Mouse (Mus musculus): ENCODE data around the gene Trip6. TPM values are rescaled to one million over a fixed set of nuclear protein-coding genes. Genes with fewer than 3 reads are reported as not detected.

Trip6 gene
- polyA plus RNA-seq, 1 experiment from 2014 or later = 14.7 TPM

GRCm38 (mm10) chr5:137335066-137335465, 20.9 kb upstream of the Trip6 start:
- H3K27me3 ChIP-seq (replicated peaks) = no peaks in the 10 kb centered on the region
- WGBS = 62% methylated on average over 6 of the region's 6 CpGs
- no peak overlapping the region for H3K9ac ChIP-seq
- no peak overlapping the region for H3K4me2 ChIP-seq
- H3K4me3 ChIP-seq = no peak overlapping the region
- H3K9me3 ChIP-seq = no peaks in the 10 kb centered on the region
- no peak for ATAC-seq (replicated peaks)
- H3K36me3 ChIP-seq (replicated peaks) = 0 out of 2 replicates have a peak, but pooled peaks cover under 1% of the 10 kb centered on the region
- H3K27ac ChIP-seq = no peak overlapping the region
- peaks cover 34% of the 10 kb centered on the region for H3K4me1 ChIP-seq

GRCm38 (mm10) chr5:137334317-137334716, 20.1 kb upstream of the Trip6 start:
- H3K36me3 ChIP-seq (replicated peaks) = 0 out of 2 replicates have a peak, but pooled peaks cover 4% of the 10 kb centered on the region
- H3K4me2 ChIP-seq = peak overlapping the region; percentile 91; the same call in 1 of the 2 replicates
- H3K9ac ChIP-seq = no peak overlapping the region
- WGBS = 54% methylated on average over 10 of the region's 10 CpGs
- no peak for ATAC-seq (replicated peaks)
- no peaks in the 10 kb centered on the region for H3K9me3 ChIP-seq
- H3K4me1 ChIP-seq = peaks cover 28% of the 10 kb centered on the region
- H3K27me3 ChIP-seq (replicated peaks) = no peaks in the 10 kb centered on the region
- H3K4me3 ChIP-seq = peak overlapping the region; percentile 77
- peak overlapping the region; percentile 82; the same call in 1 of the 2 replicates for H3K27ac ChIP-seq

GRCm38 (mm10) chr5:137333512-137334174, 19.4 kb upstream of the Trip6 start, which contains the start of gene Slc12a9:
Slc12a9 (minus strand) TSS chr5:137333597.
- Histone ChIP-seq H3K9me3 (no peaks in the 10 kb centered on the region), H3K4me1 (peaks cover 21% of the 10 kb centered on the region), H3K36me3 (replicated peaks) (0 out of 2 replicates have a peak, but pooled peaks cover 4% of the 10 kb centered on the region), H3K27me3 (replicated peaks) (no peaks in the 10 kb centered on the region), H3K4me2 (peak within 1 kb of the TSS; percentile 91), H3K4me3 (peak within 1 kb of the TSS; percentile 77), H3K9ac (peak within 1 kb of the TSS; percentile 88), H3K27ac (peak within 1 kb of the TSS; percentile 82)
- peak; percentile 93 for ATAC-seq (replicated peaks)
- under 1% methylated on average over 44 of the region's 44 CpGs for WGBS

- 15% methylated on average over 15 of the region's 15 CpGs for WGBS
- peak overlapping the region; percentile 91 for H3K4me2 ChIP-seq
- H3K4me1 ChIP-seq = peaks cover 19% of the 10 kb centered on the region
- peak overlapping the region; percentile 77 for H3K4me3 ChIP-seq
- H3K36me3 ChIP-seq (replicated peaks) = 0 out of 2 replicates have a peak, but pooled peaks cover 4% of the 10 kb centered on the region
- peak overlapping the region; percentile 88 for H3K9ac ChIP-seq
- no peak; the same call in 1 of the 2 replicates for ATAC-seq (replicated peaks)
- H3K9me3 ChIP-seq = no peaks in the 10 kb centered on the region
- H3K27ac ChIP-seq = peak overlapping the region; percentile 82
- H3K27me3 ChIP-seq (replicated peaks) = no peaks in the 10 kb centered on the region
These were observed 18.8 kb upstream of the Trip6 start for GRCm38 (mm10) chr5:137332857-137333511.

- no peak for ATAC-seq (replicated peaks)
- no peak overlapping the region for H3K9ac ChIP-seq
- H3K4me1 ChIP-seq = peaks cover 15% of the 10 kb centered on the region
- WGBS = 89% methylated on average over 7 of the region's 7 CpGs
- no peak overlapping the region for H3K4me3 ChIP-seq
- no peak overlapping the region for H3K27ac ChIP-seq
- H3K9me3 ChIP-seq = no peaks in the 10 kb centered on the region
- H3K27me3 ChIP-seq (replicated peaks) = no peaks in the 10 kb centered on the region
- H3K4me2 ChIP-seq = no peak overlapping the region
- H3K36me3 ChIP-seq (replicated peaks) = peaks cover 8% of the 10 kb centered on the region; the same call in 1 of the 2 replicates
These were observed 16.7 kb upstream of the Trip6 start for GRCm38 (mm10) chr5:137330910-137331309.

GRCm38 (mm10) chr5:137320996-137321395, 6.8 kb upstream of the Trip6 start:
- Histone ChIP-seq H3K36me3 (replicated peaks) (peaks cover 21% of the 10 kb centered on the region), H3K9me3 (no peaks in the 10 kb centered on the region), H3K27me3 (replicated peaks) (no peaks in the 10 kb centered on the region), H3K27ac (no peak overlapping the region), H3K9ac (no peak overlapping the region), H3K4me1 (no peaks in the 10 kb centered on the region), H3K4me2 (no peak overlapping the region), H3K4me3 (no peak overlapping the region)
- no peak for ATAC-seq (replicated peaks)
- whole genome bisulfite sequencing = 87% methylated on average over 3 of the region's 3 CpGs

- Histone ChIP-seq H3K27me3 (replicated peaks) (no peaks in the 10 kb centered on the region), H3K9me3 (no peaks in the 10 kb centered on the region), H3K9ac (no peak overlapping the region), H3K36me3 (replicated peaks) (peaks cover 15% of the 10 kb centered on the region), H3K4me2 (no peak overlapping the region), H3K4me3 (no peak overlapping the region), H3K4me1 (peaks cover 18% of the 10 kb centered on the region), H3K27ac (no peak overlapping the region)
- no peak for ATAC-seq (replicated peaks)
- 97% methylated on average over 1 of the region's 1 CpGs for WGBS
These were observed 4.4 kb upstream of the Trip6 start for GRCm38 (mm10) chr5:137318570-137318969.

GRCm38 (mm10) chr5:137317361-137317760, 3.2 kb upstream of the Trip6 start:
- Histone ChIP-seq H3K36me3 (replicated peaks) (peaks cover 15% of the 10 kb centered on the region), H3K9me3 (no peaks in the 10 kb centered on the region), H3K9ac (no peak overlapping the region), H3K27me3 (replicated peaks) (no peaks in the 10 kb centered on the region), H3K4me2 (no peak overlapping the region), H3K4me3 (no peak overlapping the region), H3K27ac (no peak overlapping the region), H3K4me1 (peaks cover 21% of the 10 kb centered on the region)
- ATAC-seq (replicated peaks) = no peak
- 88% methylated on average over 8 of the region's 8 CpGs for WGBS

GRCm38 (mm10) chr5:137315084-137315903, 1.1 kb upstream of the Trip6 start:
- Histone ChIP-seq H3K27ac (no peak overlapping the region), H3K4me3 (no peak overlapping the region), H3K4me1 (peaks cover 21% of the 10 kb centered on the region), H3K9me3 (no peaks in the 10 kb centered on the region), H3K27me3 (replicated peaks) (no peaks in the 10 kb centered on the region), H3K9ac (no peak overlapping the region), H3K4me2 (0 out of 2 replicates have a peak overlapping the region, but pooled peaks have one; percentile 52), H3K36me3 (replicated peaks) (peaks cover 7% of the 10 kb centered on the region)
- ATAC-seq (replicated peaks) = no peak
- 33% methylated on average over 30 of the region's 30 CpGs for WGBS

- H3K9me3 ChIP-seq = no peaks in the 10 kb centered on the region
- H3K36me3 ChIP-seq (replicated peaks) = peaks cover 5% of the 10 kb centered on the region
- peak overlapping the region; percentile 36 for H3K4me3 ChIP-seq
- peak overlapping the region; percentile 48; the same call in 1 of the 2 replicates for H3K9ac ChIP-seq
- H3K4me2 ChIP-seq = peak overlapping the region; percentile 52
- 3% methylated on average over 22 of the region's 22 CpGs for WGBS
- H3K27me3 ChIP-seq (replicated peaks) = no peaks in the 10 kb centered on the region
- H3K27ac ChIP-seq = peak overlapping the region; percentile 65
- peaks cover 21% of the 10 kb centered on the region for H3K4me1 ChIP-seq
- ATAC-seq (replicated peaks) = 0 out of 2 replicates have a peak, but pooled peaks have one; percentile 46
These were observed 575 bp downstream of the Trip6 start for GRCm38 (mm10) chr5:137313466-137314192.

- WGBS = 96% methylated on average over 4 of the region's 4 CpGs
- H3K36me3 ChIP-seq (replicated peaks) = no peaks in the 10 kb centered on the region; the same call in 1 of the 2 replicates
- ATAC-seq (replicated peaks) = no peak
- H3K9me3 ChIP-seq = no peaks in the 10 kb centered on the region
- H3K4me1 ChIP-seq = peaks cover 41% of the 10 kb centered on the region
- H3K9ac ChIP-seq = no peak overlapping the region
- H3K27ac ChIP-seq = peak overlapping the region; percentile 95
- H3K4me2 ChIP-seq = peak overlapping the region; percentile 58
- H3K4me3 ChIP-seq = peak overlapping the region; percentile 83; the same call in 1 of the 2 replicates
- no peaks in the 10 kb centered on the region for H3K27me3 ChIP-seq (replicated peaks)
These were observed 5.8 kb downstream of the Trip6 start for GRCm38 (mm10) chr5:137308356-137308755.

Data from midbrain, embryonic 15.5 days (tissue).